Mouse (Mus musculus) cerebellum, postnatal 25 days (tissue): ENCODE data around the gene Olfr1320.

Experiments used
- DNase-seq, 2 experiments: peaks; one replicate each; pipeline ENCODE4 v3.0.0; 2021; ENCODE audit warnings: mixed read lengths in 2 of 2

Olfr1320 gene

GRCm38 (mm10) chrX:49672033-49672432 lies at the start of gene Olfr1320:
Gene Olfr1320, plus strand, starts transcription at chrX:49672333.
- no peak for DNase-seq

DNA sequence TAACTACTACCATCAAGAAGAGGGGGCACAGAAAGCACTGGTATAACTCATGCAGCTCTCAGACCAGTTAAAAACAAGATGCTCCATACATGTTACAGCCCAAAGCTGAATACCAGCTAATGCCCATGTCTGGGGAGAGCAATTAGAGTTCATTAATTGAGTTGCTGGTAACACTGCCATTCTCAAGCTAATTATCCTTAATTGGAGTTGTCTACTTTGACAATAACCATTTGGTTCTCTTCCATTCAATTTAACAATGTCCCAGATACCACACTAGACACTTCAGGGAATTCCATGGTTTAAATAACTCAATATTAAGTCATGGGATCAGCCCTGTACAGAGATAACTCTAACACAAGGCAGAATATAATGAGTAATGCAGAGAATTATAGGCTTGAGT lies 44.6 kb upstream of the Olfr1320 start:
- no peak for DNase-seq

DNA sequence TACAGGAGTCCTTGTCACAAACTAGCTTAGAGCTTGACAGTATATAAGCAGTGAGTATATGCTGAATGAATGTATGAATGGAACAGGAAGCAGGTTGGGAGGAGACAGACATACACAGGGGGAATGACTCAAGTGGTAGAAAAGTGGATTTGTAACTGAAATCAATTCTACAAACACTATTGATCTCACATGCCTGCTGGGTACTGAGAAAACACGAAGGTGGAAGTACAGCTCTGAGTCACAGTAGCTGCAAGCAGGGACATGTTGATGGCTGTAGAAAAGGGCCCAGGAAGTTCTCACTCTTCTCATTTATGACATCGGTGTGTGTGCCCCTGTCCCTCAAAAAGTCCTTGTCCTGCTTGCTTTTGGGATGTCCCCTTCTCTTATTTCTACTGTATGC lies 40.9 kb upstream of the Olfr1320 start:
- no peak for DNase-seq

DNA sequence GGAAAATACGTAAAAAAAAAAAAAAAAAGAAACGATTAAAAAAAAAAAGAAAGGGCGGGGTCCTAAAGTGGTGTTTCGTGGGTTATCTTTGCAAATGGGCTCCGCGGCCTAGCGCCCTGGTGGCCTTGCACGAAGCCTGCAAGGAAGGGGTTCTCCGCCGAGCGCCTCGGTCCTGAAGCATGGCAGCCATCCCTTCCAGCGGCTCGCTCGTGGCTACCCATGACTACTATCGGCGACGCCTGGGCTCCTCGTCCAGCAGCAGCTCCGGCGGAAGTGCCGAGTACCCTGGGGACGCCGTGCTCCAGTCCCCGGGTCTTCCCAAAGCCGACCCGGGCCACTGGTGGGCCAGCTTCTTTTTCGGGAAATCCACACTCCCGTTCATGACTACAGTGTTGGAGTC lies 11.4 kb upstream of the Olfr1320 start:
- DNase-seq = peak; percentile 14 to 38
